Mouse (Mus musculus) liver, adult 2 months (tissue): ENCODE results near the gene Gm26602. TPM values are rescaled to one million over a fixed set of nuclear protein-coding genes. Genes with fewer than 3 reads are reported as not detected.

Experiments
- DNase-seq: peaks from one replicate; pipeline ENCODE4 v3.0.0-alpha.2; 2011; ENCODE audit warnings: low read depth, low spot score; ENCODE audit errors: extremely low read depth
- H3K27ac ChIP-seq: fragments of 200-500 bp; replicated peaks from 2 replicates; pipeline ENCODE4 v1.5.1; 2012; ENCODE audit warnings: low read depth, mild to moderate bottlenecking, control low read depth, inconsistent platforms, low read length; ENCODE audit not compliant: insufficient read depth
- H3K27me3 ChIP-seq: fragments of 200-500 bp; 2 replicates; pipeline ENCODE4 v1.6.1; 2012; ENCODE audit warnings: mild to moderate bottlenecking, moderate library complexity, low read length, inconsistent platforms; ENCODE audit not compliant: control insufficient read depth, insufficient read depth
- H3K36me3 ChIP-seq: fragments of 200-500 bp; 2 replicates; pipeline ENCODE4 v1.6.1; 2012; ENCODE audit warnings: low read length, inconsistent platforms; ENCODE audit not compliant: control insufficient read depth, insufficient read depth
- H3K4me1 ChIP-seq: fragments of 200-500 bp; 2 replicates; pipeline ENCODE4 v1.6.1; 2011; ENCODE audit warnings: low read length; ENCODE audit not compliant: control insufficient read depth, insufficient read depth
- H3K4me3 ChIP-seq: fragments of 200-500 bp; 2 replicates; pipeline ENCODE4 v1.5.1; 2011; ENCODE audit warnings: low read depth, mild to moderate bottlenecking, control low read depth, low read length, moderate library complexity; ENCODE audit not compliant: insufficient read depth
- H3K79me2 ChIP-seq: fragments of 200-500 bp; 2 replicates; pipeline ENCODE4 v1.6.1; 2012; ENCODE audit warnings: inconsistent platforms, mild to moderate bottlenecking, low read length, moderate library complexity; ENCODE audit not compliant: control insufficient read depth, insufficient read depth
- H3K9ac ChIP-seq: fragments of 200-500 bp; 2 replicates; pipeline ENCODE4 v1.6.1; 2012; ENCODE audit warnings: low read depth, mild to moderate bottlenecking, control low read depth, inconsistent platforms, low read length
- CTCF ChIP-seq: fragments of 200-500 bp; IDR thresholded peaks from 2 replicates; pipeline ENCODE4 v1.5.1; 2011; ENCODE audit warnings: low read depth, low read length, control low read depth
- POLR2A ChIP-seq: fragments of 200-500 bp; IDR thresholded peaks from 2 replicates; pipeline ENCODE4 v1.6.1; 2011; ENCODE audit warnings: low read length, control low read depth; ENCODE audit not compliant: insufficient read depth; ENCODE audit errors: extremely low read depth
- WGBS: fragments of 180-500 bp; shearing (Covaris S2); methylation state at CpG from one replicate; pipeline ENCODE4 v1.1.7; 2018; 5-methylcytosine and 5-hydroxymethylcytosine counted together
- polyA plus RNA-seq: library from polyadenylated mRNA; depleted of rRNA; stranded (reverse); fragments of >200 nt; gene quantifications from 2 replicates; pipeline ENCODE4 v1.2.3, GENCODE M21; 2012
- total RNA-seq: library from RNA; depleted of rRNA; stranded (reverse); fragments of >200 nt; gene quantifications from 2 replicates; pipeline ENCODE4 v1.2.3, GENCODE M21; 2014

Gm26602 gene
- total and polyA plus RNA-seq, 2 experiments, result not detected

DNA sequence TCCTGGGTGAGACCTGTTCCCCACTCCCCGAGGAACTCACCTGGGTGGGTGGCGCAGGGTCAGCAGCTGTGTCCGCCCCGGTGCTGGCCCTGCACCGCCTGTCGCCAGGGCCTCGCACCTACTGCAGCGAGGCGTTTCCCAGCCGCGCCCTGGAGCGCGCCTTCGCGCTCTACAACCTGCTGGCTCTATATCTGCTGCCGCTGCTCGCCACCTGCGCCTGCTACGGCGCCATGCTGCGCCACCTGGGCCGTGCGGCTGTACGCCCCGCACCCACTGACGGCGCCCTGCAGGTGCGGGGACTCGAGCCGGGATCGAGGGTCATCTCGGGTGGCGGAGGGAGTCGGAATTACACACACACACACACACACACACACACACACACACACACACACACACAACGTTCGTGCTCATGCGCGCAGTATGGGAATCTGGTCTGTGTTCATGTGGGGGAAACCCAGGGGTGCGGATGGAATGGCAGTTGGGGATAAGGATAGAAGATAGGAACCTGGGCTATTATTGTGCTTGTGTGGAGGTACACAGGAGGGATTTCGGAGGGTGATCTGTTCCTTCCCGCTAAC, 10.4 kb downstream of the Gm26602 start, which contains the start of gene R3hdm4:
R3hdm4 (minus strand) TSS at position 251 of the 578 bp plus-strand sequence.
- Histone ChIP-seq H3K79me2 (peaks cover 6% of the 10 kb centered on the region; the same call in 1 of the 2 replicates), H3K27ac (no peak within 1 kb of the TSS), H3K4me3 (no peak within 1 kb of the TSS), H3K9ac (no peak within 1 kb of the TSS), H3K27me3 (peaks cover 12% of the 10 kb centered on the region), H3K36me3 (no peaks in the 10 kb centered on the region), H3K4me1 (peaks cover 1% of the 10 kb centered on the region)
- 12% methylated on average over 41 of the region's 41 CpGs for WGBS
- no peak for DNase-seq
- no peak for TF ChIP-seq CTCF
- TF ChIP-seq POLR2A, result no peak

DNA sequence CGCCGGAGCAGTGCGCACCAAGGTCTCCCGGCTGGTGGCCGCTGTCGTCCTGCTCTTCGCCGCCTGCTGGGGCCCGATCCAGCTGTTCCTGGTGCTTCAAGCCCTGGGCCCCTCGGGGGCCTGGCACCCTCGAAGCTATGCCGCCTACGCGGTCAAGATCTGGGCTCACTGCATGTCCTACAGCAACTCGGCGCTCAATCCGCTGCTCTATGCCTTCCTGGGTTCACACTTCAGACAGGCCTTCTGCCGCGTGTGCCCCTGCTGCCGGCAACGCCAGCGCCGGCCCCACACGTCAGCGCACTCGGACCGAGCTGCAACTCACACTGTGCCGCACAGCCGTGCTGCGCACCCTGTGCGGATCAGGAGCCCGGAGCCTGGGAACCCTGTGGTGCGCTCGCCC, 10.9 kb downstream of the Gm26602 start:
- H3K27ac ChIP-seq, result no peak overlapping the region
- peaks cover 5% of the 10 kb centered on the region for H3K4me1 ChIP-seq
- H3K79me2 ChIP-seq, result peaks cover under 1% of the 10 kb centered on the region; the same call in 1 of the 2 replicates
- H3K27me3 ChIP-seq, result peaks cover 12% of the 10 kb centered on the region
- no peak overlapping the region for H3K9ac ChIP-seq
- no peak overlapping the region for H3K4me3 ChIP-seq
- DNase-seq, result no peak
- H3K36me3 ChIP-seq, result no peaks in the 10 kb centered on the region
- WGBS, result 23% methylated on average over 34 of the region's 34 CpGs
- TF ChIP-seq POLR2A, result no peak
- no peak for TF ChIP-seq CTCF

DNA sequence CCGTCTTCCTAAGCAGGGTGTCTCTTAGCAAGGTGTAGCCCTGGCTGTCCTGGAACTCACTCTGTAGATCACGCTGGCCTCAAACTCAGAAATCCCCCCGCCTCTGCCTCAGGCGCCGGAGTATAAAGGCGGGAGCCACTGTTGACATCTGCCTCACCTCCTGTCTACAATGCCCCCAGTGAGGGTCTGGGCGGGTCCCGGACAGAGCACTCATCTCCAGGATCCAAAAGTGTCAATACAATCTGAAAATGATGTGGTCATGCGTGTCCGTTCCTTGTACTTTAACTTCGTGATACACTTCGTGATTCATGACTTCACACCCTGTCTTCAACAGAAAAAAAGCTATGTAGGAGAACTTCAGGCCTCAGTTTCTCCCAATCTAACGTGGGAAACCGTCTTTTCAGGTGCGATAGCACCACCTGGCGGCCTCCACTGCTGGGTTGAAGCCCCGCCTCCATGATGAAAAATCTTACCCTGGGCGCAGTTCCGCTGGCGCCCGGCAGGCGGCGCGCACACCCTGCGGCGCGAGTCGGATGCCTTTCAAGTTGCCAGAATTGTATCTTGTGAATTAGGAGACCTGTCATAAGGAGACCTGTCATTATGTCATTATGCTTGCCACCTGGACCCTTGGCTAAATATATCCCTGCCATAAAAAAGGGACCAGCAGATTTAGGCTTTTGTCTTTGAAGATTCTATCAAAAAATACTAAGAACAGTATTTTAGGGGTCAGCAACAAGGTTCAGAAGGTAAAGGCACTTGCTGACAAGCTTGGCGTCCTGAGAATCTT, 14.5 kb downstream of the Gm26602 start:
- peaks cover 10% of the 10 kb centered on the region for H3K27me3 ChIP-seq
- H3K36me3 ChIP-seq, result no peaks in the 10 kb centered on the region
- H3K9ac ChIP-seq, result no peak overlapping the region
- no peak overlapping the region for H3K27ac ChIP-seq
- peaks cover 8% of the 10 kb centered on the region for H3K4me1 ChIP-seq
- peak; percentile 54 for DNase-seq
- WGBS, result 13% methylated on average over 29 of the region's 29 CpGs
- no peaks in the 10 kb centered on the region for H3K79me2 ChIP-seq
- TF ChIP-seq CTCF (peak; percentile 100), POLR2A (no peak)
- H3K4me3 ChIP-seq, result no peak overlapping the region

DNA sequence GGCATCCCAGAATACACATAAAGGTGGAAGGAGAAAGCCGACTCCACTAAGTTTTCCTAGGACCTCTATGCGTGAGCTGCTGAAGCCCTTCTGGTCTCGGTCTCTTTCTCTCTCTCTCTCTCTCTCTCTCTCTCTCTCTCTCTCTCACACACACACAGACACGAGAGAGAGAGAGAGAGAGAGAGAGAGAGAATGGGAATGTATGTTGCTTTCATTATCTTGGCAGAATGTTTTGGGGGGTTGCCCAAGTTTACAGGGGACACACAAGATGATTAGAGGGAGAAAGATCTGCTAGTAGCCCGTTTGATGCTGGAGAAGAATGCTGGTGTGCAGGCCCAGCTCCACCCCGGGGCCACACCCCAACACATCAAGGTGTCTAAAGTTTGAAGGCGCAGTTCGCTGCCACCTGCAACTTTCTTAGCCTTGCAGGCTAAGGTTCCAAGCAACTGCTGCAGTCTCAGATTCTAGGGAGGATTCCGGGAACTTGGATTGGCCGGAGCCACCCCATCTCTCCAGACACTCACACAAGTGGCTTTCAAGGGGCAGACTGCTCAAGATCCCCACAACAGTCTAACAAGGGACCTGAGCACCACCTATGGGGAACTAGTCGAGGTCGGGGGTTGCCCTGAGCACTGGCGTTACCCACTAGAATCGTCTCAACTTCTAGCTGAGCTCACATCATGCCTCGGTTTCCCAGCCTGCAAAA, 15.3 kb downstream of the Gm26602 start:
- Histone ChIP-seq H3K79me2 (no peaks in the 10 kb centered on the region), H3K4me3 (peak overlapping the region; percentile 88), H3K27me3 (peaks cover 3% of the 10 kb centered on the region), H3K9ac (peak overlapping the region; percentile 75), H3K4me1 (peaks cover 8% of the 10 kb centered on the region), H3K36me3 (no peaks in the 10 kb centered on the region), H3K27ac (no peak overlapping the region)
- TF ChIP-seq CTCF (no peak), POLR2A (no peak)
- WGBS, result 31% methylated on average over 14 of the region's 15 CpGs
- no peak for DNase-seq

DNA sequence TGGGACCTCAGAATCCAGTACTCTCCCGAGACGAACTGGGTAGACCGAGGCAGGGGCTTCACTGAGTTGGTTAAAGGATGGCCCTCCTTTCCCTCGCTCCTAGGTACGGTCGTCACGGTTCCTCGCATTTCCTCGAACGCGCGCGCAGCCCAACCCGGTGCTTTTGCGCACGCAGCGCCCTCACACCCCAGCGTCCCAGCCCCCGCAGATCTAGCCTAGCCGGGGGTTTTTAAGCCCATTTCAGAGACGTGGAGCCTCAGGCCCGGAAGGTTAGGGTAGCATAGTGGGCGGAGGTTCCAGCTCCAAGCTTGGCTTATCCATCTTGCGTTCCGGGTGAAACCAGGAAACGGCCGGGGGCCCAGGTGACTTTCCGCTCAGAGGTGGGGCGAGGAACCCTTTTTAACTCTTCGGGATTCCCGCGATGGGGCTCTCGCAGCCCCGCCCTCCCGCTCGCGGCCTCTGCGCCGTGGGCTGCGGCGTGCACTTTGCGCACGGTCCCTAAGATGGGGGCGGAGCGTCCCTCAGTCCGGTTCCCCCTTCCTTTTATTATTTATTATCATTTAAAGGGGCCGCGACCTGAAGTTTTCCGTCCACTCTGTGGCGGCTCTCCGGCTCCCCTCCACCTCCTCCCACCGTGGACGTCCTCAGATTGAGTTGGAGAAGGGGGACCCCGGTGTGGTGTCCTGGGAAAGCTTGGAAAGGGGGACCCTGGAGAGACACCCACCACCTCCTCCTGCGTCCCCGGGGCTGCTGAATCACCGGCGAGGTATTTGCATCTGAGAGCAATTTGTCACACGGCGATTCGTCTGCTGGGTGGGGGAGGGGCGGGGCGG, 16.1 kb downstream of the Gm26602 start, which contains the start of gene Arid3a:
Arid3a (plus strand) TSS at position 553 of the 833 bp plus-strand sequence.
- Histone ChIP-seq H3K27ac (peak within 1 kb of the TSS; percentile 66), H3K36me3 (no peaks in the 10 kb centered on the region), H3K79me2 (no peaks in the 10 kb centered on the region), H3K27me3 (no peaks in the 10 kb centered on the region; the same call in 1 of the 2 replicates), H3K4me1 (peaks cover 8% of the 10 kb centered on the region), H3K9ac (peak within 1 kb of the TSS; percentile 87), H3K4me3 (peak within 1 kb of the TSS; percentile 88)
- no peak for TF ChIP-seq POLR2A
- TF ChIP-seq CTCF, result no peak
- peak; percentile 60 for DNase-seq
- WGBS, result under 1% methylated on average over 63 of the region's 63 CpGs
